In genomic region chr13:28991899-28992664, GRCm38 (mm10) we compare ENCODE assay signal across 13 mouse cellular contexts. TPM values are rescaled to one million over a fixed set of nuclear protein-coding genes. Genes with fewer than 3 reads are reported as not detected.
A peak's percentile ranks its signal among the peaks of the same experiment; 100 is the strongest.
DNase-seq lines count a peak whose midpoint lies in the region; ATAC-seq lines count a peak whose summit lies in the region.
"Had no signal": no experiment of that assay in that cellular context is flagged by ENCODE, and none has a peak within 500 bp of the region (broad histone marks: within the 10 kb centered on the region; RNA-seq: fewer than 3 reads in every experiment).

No protein-coding gene starts in this region.

- DNase-seq in heart, adult 9 months (ENCODE audit: low spot score in 2 of 2) = no peak
- peak; percentile 54 for DNase-seq in lung, postnatal 10 days
- peak; percentile 74 for DNase-seq in thymus, postnatal 0 days (ENCODE audit: low spot score)
- DNase-seq in ovary, postnatal 36 days (ENCODE audit: low spot score) = no peak
- no peak for DNase-seq in T-cell, adult 2 months (ENCODE audit: low spot score)
- no peak for DNase-seq in testis, postnatal 14 days (ENCODE audit: low spot score)
- DNase-seq: adrenal gland, adult 8-10 months had no signal

- no peak overlapping the region for H3K4me3 ChIP-seq in heart, embryonic 15.5 days
- H3K4me3 ChIP-seq in intestine, embryonic 15.5 days (replicated peaks) = no peak overlapping the region
- H3K4me3 ChIP-seq: erythroblast, embryonic 14.5 days; hindbrain, embryonic 12.5 days; kidney, embryonic 15.5 days had no signal

- WGBS in heart, embryonic 15.5 days = 25% methylated on average over 7 of the region's 7 CpGs
- WGBS in intestine, embryonic 15.5 days = 24% methylated on average over 7 of the region's 7 CpGs

- H3K27ac ChIP-seq in heart, embryonic 15.5 days = peak overlapping the region; percentile 59
- H3K27ac ChIP-seq in intestine, embryonic 15.5 days = peak overlapping the region; percentile 41
- H3K27ac ChIP-seq: hindbrain, embryonic 12.5 days; kidney, embryonic 15.5 days had no signal

- no peaks in the 10 kb centered on the region for H3K27me3 ChIP-seq in heart, embryonic 15.5 days
- no peaks in the 10 kb centered on the region for H3K27me3 ChIP-seq in intestine, embryonic 15.5 days (replicated peaks)
- H3K27me3 ChIP-seq: hindbrain, embryonic 12.5 days; kidney, embryonic 15.5 days had no signal

- no peaks in the 10 kb centered on the region for H3K9me3 ChIP-seq in heart, embryonic 15.5 days (replicated peaks)
- no peaks in the 10 kb centered on the region for H3K9me3 ChIP-seq in intestine, embryonic 15.5 days
- H3K9me3 ChIP-seq: hindbrain, embryonic 12.5 days; kidney, embryonic 15.5 days had no signal

- 0 out of 2 replicates have a peak overlapping the region, but pooled peaks have one; percentile 4 for H3K4me2 ChIP-seq in heart, embryonic 15.5 days
- peak overlapping the region; percentile 20 for H3K4me2 ChIP-seq in intestine, embryonic 15.5 days (replicated peaks)
- H3K4me2 ChIP-seq: hindbrain, embryonic 12.5 days; kidney, embryonic 15.5 days had no signal

- no peaks in the 10 kb centered on the region for H3K36me3 ChIP-seq in heart, embryonic 15.5 days
- H3K36me3 ChIP-seq in intestine, embryonic 15.5 days = no peaks in the 10 kb centered on the region
- H3K36me3 ChIP-seq: hindbrain, embryonic 12.5 days; kidney, embryonic 15.5 days had no signal

- H3K4me1 ChIP-seq in heart, embryonic 15.5 days (replicated peaks) = peaks cover 30% of the 10 kb centered on the region
- H3K4me1 ChIP-seq in intestine, embryonic 15.5 days (replicated peaks) = peaks cover 19% of the 10 kb centered on the region

- peak; percentile 55; the same call in 1 of the 2 replicates for ATAC-seq in heart, embryonic 15.5 days (replicated peaks; ENCODE audit: insufficient number of reproducible peaks, insufficient read depth, low FRiP score, low read depth)
- ATAC-seq in intestine, embryonic 15.5 days = peak; percentile 92
- ATAC-seq: CD4-positive, CD25-positive, alpha-beta regulatory T cell, adult 4 months had no signal

- no peak overlapping the region for H3K9ac ChIP-seq in heart, embryonic 15.5 days
- no peak overlapping the region for H3K9ac ChIP-seq in intestine, embryonic 15.5 days
- H3K9ac ChIP-seq: hindbrain, embryonic 12.5 days; kidney, embryonic 15.5 days had no signal

RNA-seq across cellular contexts. Expression of gene Sox4, which starts 38.6 kb away (rescaled TPM):
- 47.4 and 48.9 TPM in 2 replicates for polyA plus RNA-seq in heart, embryonic 15.5 days (2015; fragmentation: Nextera tagmentation; extraction: Ambion mirVana)
- polyA plus RNA-seq in intestine, embryonic 15.5 days (2015; fragmentation: Nextera tagmentation; extraction: Ambion mirVana) = 32.2 and 38.7 TPM in 2 replicates
- 80.1 and 111 TPM in 2 replicates for polyA plus RNA-seq in thymus, postnatal 0 days (2015; fragmentation: Nextera tagmentation; extraction: Ambion mirVana)

Comparison
In these comparisons a context has a peak if more than half of its experiments do, and no peak if none do; other contexts are left out.
1. DNase-seq: peak in lung, postnatal 10 days (single experiment) and thymus, postnatal 0 days (single experiment); none in heart, adult 9 months (0 of 2), ovary, postnatal 36 days (single experiment), T-cell, adult 2 months (single experiment) and testis, postnatal 14 days (single experiment).